Mouse (Mus musculus): ENCODE data around the gene Gdf11.

DNA sequence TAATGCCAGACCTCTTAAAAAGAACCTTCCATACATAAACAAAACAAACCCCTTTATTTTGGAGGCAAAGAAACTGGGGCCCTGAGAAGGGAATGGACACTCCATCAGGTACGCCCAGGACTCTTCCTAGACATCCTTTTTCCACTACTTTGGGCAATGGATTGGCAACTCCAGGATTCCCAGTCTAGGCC is 31.2 kb upstream of the Gdf11 start, which contains the start of gene Rdh5:
- TF ChIP-seq POLR2A (IDR thresholded peaks at IDR 0.05; ENCODE audit: borderline replicate concordance, low read depth, low read length): no peak
- TF ChIP-seq CTCF (IDR thresholded peaks at IDR 0.05; ENCODE audit: low read depth, low read length): no peak

All from bone marrow macrophage, adult 2 months (primary cell).